Mouse (Mus musculus) adrenal gland, postnatal 4 days (tissue): ENCODE data around the gene Slc35e2. TPM values are rescaled to one million over a fixed set of nuclear protein-coding genes. Genes with fewer than 3 reads are reported as not detected.

ENCODE experiments used
- DNase-seq, 2 experiments: peaks; one replicate each; pipeline ENCODE4 v3.0.0; 2021 to 2022; ENCODE audit warnings: low spot score in 2 of 2, mixed read lengths in 2 of 2
- total RNA-seq, 2 experiments: library from RNA; stranded (reverse); gene quantifications; 2 replicates each; pipeline ENCODE4 v1.2.3; 2021

Gene Slc35e2
- total RNA-seq, 2 experiments from 2014 or later, result 30.5 to 32.9 TPM

DNA sequence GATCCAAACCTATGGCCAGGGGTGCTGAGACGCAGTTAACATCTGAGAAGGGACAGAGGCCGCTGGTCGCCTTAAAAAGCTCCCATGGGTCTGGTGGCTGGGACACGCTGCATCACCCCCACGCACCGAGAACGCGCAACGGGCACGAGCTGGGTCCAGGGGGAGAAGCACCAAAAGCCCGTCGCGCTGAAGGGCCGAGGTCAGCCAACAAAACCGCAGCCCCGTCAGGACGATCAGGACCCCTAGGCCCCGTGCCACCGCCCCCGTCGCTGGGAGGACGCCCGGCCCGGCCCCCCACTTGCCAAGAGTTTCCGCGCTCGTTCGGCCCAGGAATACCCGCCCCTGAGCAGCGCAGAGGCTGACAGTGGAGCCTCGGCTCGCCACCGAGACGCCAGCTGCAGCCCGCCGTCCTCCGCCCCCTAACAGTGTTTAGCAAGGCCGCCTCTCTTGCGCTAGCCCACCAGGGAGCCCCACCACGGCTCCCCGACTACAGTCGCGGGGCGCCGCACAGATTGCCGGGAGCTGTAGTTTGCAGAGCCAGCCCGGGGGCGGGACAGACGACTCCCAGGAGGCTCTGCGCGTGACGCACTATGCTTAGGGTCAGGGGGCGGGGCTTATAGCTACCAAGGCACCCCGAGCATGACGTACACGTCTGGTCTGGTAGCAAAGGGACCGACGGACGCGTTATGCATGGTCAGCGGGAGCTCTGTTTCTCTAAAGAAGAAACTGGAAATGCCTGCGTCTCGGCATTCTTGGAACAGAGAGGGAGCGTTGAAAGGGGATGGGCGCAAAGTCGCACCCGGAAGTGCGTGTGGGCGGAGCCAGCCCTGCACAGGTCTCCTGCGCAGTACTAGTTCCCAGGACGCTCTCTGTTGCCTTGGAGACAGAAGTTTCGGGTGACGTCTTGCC lies 67.7 kb downstream of the Slc35e2 start, which contains the start of gene Mib2:
Gene Mib2 (minus strand): TSS at position 510 of the 909 bp plus-strand sequence.
- peak; percentile 75 to 95 for DNase-seq

- no peak for DNase-seq
Observed at GRCm38 (mm10) chr4:155669598-155670075, 68.4 kb downstream of the Slc35e2 start.

- DNase-seq, result peak in 1 of 2 experiments; percentile 1
Observed at GRCm38 (mm10) chr4:155670236-155670635, 69.0 kb downstream of the Slc35e2 start.

- no peak for DNase-seq
Observed at GRCm38 (mm10) chr4:155672082-155672481, 70.9 kb downstream of the Slc35e2 start.

Other genes with a start within 250 kb of the Slc35e2 start
- 10 to 100 TPM in 1 of 2 experiments, 1 to 10 TPM in 1; 7.8 to 10.3 TPM for gene Prkcz, start 240.1 kb upstream of the Slc35e2 start, total RNA-seq
- gene Gabrd, start 203.3 kb upstream of the Slc35e2 start, total RNA-seq, result under 1 TPM; 0.20 to 0.25 TPM
- 1 to 10 TPM; 1.1 to 1.3 TPM for gene Cfap74, start 192.2 kb upstream of the Slc35e2 start, total RNA-seq
- gene Tmem52, start 132.3 kb upstream of the Slc35e2 start, total RNA-seq, result 10 to 100 TPM in 1 of 2 experiments, 1 to 10 TPM in 1; 7.4 to 14.4 TPM
- 100 to 1,000 TPM; 441 to 466 TPM for gene Gnb1, start 110.1 kb upstream of the Slc35e2 start, total RNA-seq
- 100 to 1,000 TPM; 147 to 160 TPM for gene Nadk, start 39.0 kb upstream of the Slc35e2 start, total RNA-seq
- 10 to 100 TPM; 53.8 to 55.0 TPM for gene Cdk11b, start 23.4 kb downstream of the Slc35e2 start, total RNA-seq
- gene Gm10563, start 44.0 kb downstream of the Slc35e2 start, total RNA-seq, result not detected
- gene Mmp23, start 52.0 kb downstream of the Slc35e2 start, total RNA-seq, result 10 to 100 TPM; 18.8 to 25.4 TPM
- 10 to 100 TPM; 41.5 to 44.2 TPM for gene Mib2, start 67.8 kb downstream of the Slc35e2 start, total RNA-seq
- gene Fndc10, start 92.9 kb downstream of the Slc35e2 start, total RNA-seq, result 10 to 100 TPM; 54.6 to 60.4 TPM
- gene Ssu72, start 103.4 kb downstream of the Slc35e2 start, total RNA-seq, result 10 to 100 TPM; 88.9 to 96.2 TPM
- 1 to 10 TPM; 1.5 to 2.2 TPM for gene Tmem240, start 133.4 kb downstream of the Slc35e2 start, total RNA-seq
- 100 to 1,000 TPM in 1 of 2 experiments, 10 to 100 TPM in 1; 99.1 to 102 TPM for gene Atad3a, start 159.7 kb downstream of the Slc35e2 start, total RNA-seq
- gene Vwa1, start 173.3 kb downstream of the Slc35e2 start, total RNA-seq, result 1 to 10 TPM; 5.7 to 7.4 TPM
- gene Tmem88b, start 184.5 kb downstream of the Slc35e2 start, total RNA-seq, result under 1 TPM; 0.79 to 0.84 TPM
- not detected for gene Ankrd65, start 189.0 kb downstream of the Slc35e2 start, total RNA-seq
- 100 to 1,000 TPM; 110 to 122 TPM for gene Mrpl20, start 201.5 kb downstream of the Slc35e2 start, total RNA-seq
- gene Ccnl2, start 211.1 kb downstream of the Slc35e2 start, total RNA-seq, result 100 to 1,000 TPM; 153 to 155 TPM
- 100 to 1,000 TPM; 123 to 129 TPM for gene Aurkaip1, start 229.9 kb downstream of the Slc35e2 start, total RNA-seq
- 10 to 100 TPM; 86.3 to 93.5 TPM for gene Mxra8, start 238.3 kb downstream of the Slc35e2 start, total RNA-seq
- gene Dvl1, start 246.0 kb downstream of the Slc35e2 start, total RNA-seq, result 10 to 100 TPM; 53.5 to 53.8 TPM